Mouse (Mus musculus): ENCODE results near the gene Apoc2. TPM values are rescaled to one million over a fixed set of nuclear protein-coding genes. Genes with fewer than 3 reads are reported as not detected.

Apoc2 gene
- polyA plus RNA-seq, 2 experiments: 1.2 TPM; not detected in 1

DNA sequence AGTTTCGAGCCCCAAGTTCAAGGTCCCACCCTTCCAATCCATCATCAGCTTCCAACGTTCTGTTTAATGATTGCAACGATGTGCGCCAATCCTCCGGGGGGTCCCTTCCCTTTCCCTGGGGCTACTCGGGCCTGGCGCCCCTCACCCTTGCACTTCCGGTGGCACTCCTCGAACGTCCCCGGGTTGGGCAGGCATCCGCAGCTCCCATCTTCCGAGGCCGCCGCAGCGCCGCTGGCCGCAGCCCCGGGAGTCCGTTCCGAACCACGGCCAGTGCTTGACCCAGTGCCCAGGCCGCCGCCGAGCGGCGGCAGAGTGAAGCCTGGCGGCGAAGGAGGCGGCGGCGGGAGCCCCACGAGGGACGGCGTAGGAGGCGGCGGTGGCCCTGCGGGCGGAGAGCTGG lies 37.1 kb upstream of the Apoc2 start:
- Histone ChIP-seq H3K9me3 (ENCODE audit: control insufficient read depth, low read length) (no peaks in the 10 kb centered on the region), H3K27ac (replicated peaks; ENCODE audit: low read depth, low read length) (peak overlapping the region; percentile 30; the same call in 1 of the 2 replicates), H3K4me3 (replicated peaks; ENCODE audit: low read length) (peak overlapping the region; percentile 95), H3K4me1 (ENCODE audit: control insufficient read depth, insufficient read depth, low read length) (peaks cover 5% of the 10 kb centered on the region; the same call in 1 of the 2 replicates), H3K27me3 (ENCODE audit: control insufficient read depth, insufficient read depth, low read length) (no peaks in the 10 kb centered on the region), H3K36me3 (ENCODE audit: control insufficient read depth, insufficient read depth, low read length) (peaks cover 53% of the 10 kb centered on the region), H3K9ac (ENCODE audit: low read depth, low read length, severe bottlenecking) (peak overlapping the region; percentile 92), H3K4me2 (replicated peaks; ENCODE audit: low read depth, low read length, severe bottlenecking) (peak overlapping the region; percentile 89)
- TF ChIP-seq POLR2A (IDR thresholded peaks at IDR 0.05; ENCODE audit: borderline replicate concordance, extremely low read depth, insufficient read depth, insufficient read length): no peak
- DNase-seq (ENCODE audit: low spot score): no peak
- under 1% methylated on average over 39 of the region's 39 CpGs for WGBS
- no peak for ATAC-seq (ENCODE audit: low FRiP score, low read depth)

GRCm38 (mm10) chr7:19713598-19713997 lies 35.9 kb upstream of the Apoc2 start:
- Histone ChIP-seq H3K4me1 (ENCODE audit: control insufficient read depth, insufficient read depth, low read length) (peaks cover 5% of the 10 kb centered on the region; the same call in 1 of the 2 replicates), H3K4me2 (replicated peaks; ENCODE audit: low read depth, low read length, severe bottlenecking) (no peak overlapping the region), H3K9ac (ENCODE audit: low read depth, low read length, severe bottlenecking) (no peak overlapping the region), H3K4me3 (replicated peaks; ENCODE audit: low read length) (no peak overlapping the region), H3K9me3 (ENCODE audit: control insufficient read depth, low read length) (no peaks in the 10 kb centered on the region), H3K36me3 (ENCODE audit: control insufficient read depth, insufficient read depth, low read length) (peaks cover 54% of the 10 kb centered on the region), H3K27ac (replicated peaks; ENCODE audit: low read depth, low read length) (no peak overlapping the region), H3K27me3 (ENCODE audit: control insufficient read depth, insufficient read depth, low read length) (no peaks in the 10 kb centered on the region)
- DNase-seq (ENCODE audit: low spot score) (no peak), ATAC-seq (ENCODE audit: low FRiP score, low read depth) (no peak)
- TF ChIP-seq POLR2A (IDR thresholded peaks at IDR 0.05; ENCODE audit: borderline replicate concordance, extremely low read depth, insufficient read depth, insufficient read length): no peak
- 92% methylated on average over 9 of the region's 9 CpGs for WGBS

- Histone ChIP-seq H3K36me3 (ENCODE audit: control insufficient read depth, insufficient read depth, low read length) (peaks cover 52% of the 10 kb centered on the region), H3K4me3 (replicated peaks; ENCODE audit: low read length) (no peak overlapping the region), H3K9me3 (ENCODE audit: control insufficient read depth, low read length) (no peaks in the 10 kb centered on the region), H3K27me3 (ENCODE audit: control insufficient read depth, insufficient read depth, low read length) (no peaks in the 10 kb centered on the region), H3K4me2 (replicated peaks; ENCODE audit: low read depth, low read length, severe bottlenecking) (no peak overlapping the region), H3K4me1 (ENCODE audit: control insufficient read depth, insufficient read depth, low read length) (peaks cover 5% of the 10 kb centered on the region; the same call in 1 of the 2 replicates), H3K27ac (replicated peaks; ENCODE audit: low read depth, low read length) (no peak overlapping the region), H3K9ac (ENCODE audit: low read depth, low read length, severe bottlenecking) (no peak overlapping the region)
- WGBS: 44% methylated on average over 4 of the region's 4 CpGs
- DNase-seq (ENCODE audit: low spot score): no peak
- TF ChIP-seq POLR2A (IDR thresholded peaks at IDR 0.05; ENCODE audit: borderline replicate concordance, extremely low read depth, insufficient read depth, insufficient read length): no peak
- no peak for ATAC-seq (ENCODE audit: low FRiP score, low read depth)
Measured at GRCm38 (mm10) chr7:19713196-19713595, 35.5 kb upstream of the Apoc2 start.

GRCm38 (mm10) chr7:19712414-19712813 lies 34.7 kb upstream of the Apoc2 start:
- no peaks in the 10 kb centered on the region for H3K27me3 ChIP-seq (ENCODE audit: control insufficient read depth, insufficient read depth, low read length)
- DNase-seq (ENCODE audit: low spot score) (no peak), ATAC-seq (ENCODE audit: low FRiP score, low read depth) (no peak)

GRCm38 (mm10) chr7:19710650-19711049 lies 32.9 kb upstream of the Apoc2 start:
- H3K4me3 ChIP-seq (replicated peaks; ENCODE audit: low read length): no peak overlapping the region
- H3K27me3 ChIP-seq (ENCODE audit: control insufficient read depth, insufficient read depth, low read length): no peaks in the 10 kb centered on the region
- peaks cover 5% of the 10 kb centered on the region; the same call in 1 of the 2 replicates for H3K4me1 ChIP-seq (ENCODE audit: control insufficient read depth, insufficient read depth, low read length)
- no peak for TF ChIP-seq POLR2A (IDR thresholded peaks at IDR 0.05; ENCODE audit: borderline replicate concordance, extremely low read depth, insufficient read depth, insufficient read length)
- no peaks in the 10 kb centered on the region for H3K9me3 ChIP-seq (ENCODE audit: control insufficient read depth, low read length)
- H3K9ac ChIP-seq (ENCODE audit: low read depth, low read length, severe bottlenecking): no peak overlapping the region
- ATAC-seq (ENCODE audit: low FRiP score, low read depth) (no peak), DNase-seq (ENCODE audit: low spot score) (no peak)
- H3K4me2 ChIP-seq (replicated peaks; ENCODE audit: low read depth, low read length, severe bottlenecking): no peak overlapping the region
- H3K36me3 ChIP-seq (ENCODE audit: control insufficient read depth, insufficient read depth, low read length): peaks cover 53% of the 10 kb centered on the region
- 95% methylated on average over 10 of the region's 10 CpGs for WGBS
- H3K27ac ChIP-seq (replicated peaks; ENCODE audit: low read depth, low read length): no peak overlapping the region

More at GRCm38 (mm10) chr7:19712414-19712813, 34.7 kb upstream of the Apoc2 start:
- H3K36me3 ChIP-seq (ENCODE audit: control insufficient read depth, insufficient read depth, low read length): peaks cover 56% of the 10 kb centered on the region
- no peak overlapping the region for H3K9ac ChIP-seq (ENCODE audit: low read depth, low read length, severe bottlenecking)
- no peak for TF ChIP-seq POLR2A (IDR thresholded peaks at IDR 0.05; ENCODE audit: borderline replicate concordance, extremely low read depth, insufficient read depth, insufficient read length)
- WGBS: 78% methylated on average over 4 of the region's 4 CpGs
- H3K4me3 ChIP-seq (replicated peaks; ENCODE audit: low read length): no peak overlapping the region
- no peaks in the 10 kb centered on the region for H3K9me3 ChIP-seq (ENCODE audit: control insufficient read depth, low read length)
- H3K27ac ChIP-seq (replicated peaks; ENCODE audit: low read depth, low read length): no peak overlapping the region
- H3K4me2 ChIP-seq (replicated peaks; ENCODE audit: low read depth, low read length, severe bottlenecking): no peak overlapping the region
- H3K4me1 ChIP-seq (ENCODE audit: control insufficient read depth, insufficient read depth, low read length): peaks cover 5% of the 10 kb centered on the region; the same call in 1 of the 2 replicates
